Mouse (Mus musculus): ENCODE measurements around the gene Chtf18.

- TF ChIP-seq CHD1 (IDR thresholded peaks at IDR 0.05; ENCODE audit: low read depth, low read length) (no peak), POLR2A (IDR thresholded peaks at IDR 0.05; ENCODE audit: control insufficient read depth in 1 of 2, insufficient read depth in 1 of 2, low read depth in 1 of 2, low read length in 2 of 2, poor library complexity in 1 of 2) (no peak), EP300 (IDR thresholded peaks at IDR 0.05; ENCODE audit: low read depth in 1 of 2, low read length in 2 of 2) (no peak)
These were observed 29.4 kb upstream of the Chtf18 start for GRCm38 (mm10) chr17:25756378-25757242.
